Mouse (Mus musculus) cerebellum, adult 18-20 months (tissue): ENCODE measurements around the gene Pcx.
A peak's percentile ranks its signal among the peaks of the same experiment; 100 is the strongest.

Experiments used
- DNase-seq, 2 experiments: peaks; one replicate each; pipeline ENCODE4 v3.0.0; 2021

Gene Pcx

DNA sequence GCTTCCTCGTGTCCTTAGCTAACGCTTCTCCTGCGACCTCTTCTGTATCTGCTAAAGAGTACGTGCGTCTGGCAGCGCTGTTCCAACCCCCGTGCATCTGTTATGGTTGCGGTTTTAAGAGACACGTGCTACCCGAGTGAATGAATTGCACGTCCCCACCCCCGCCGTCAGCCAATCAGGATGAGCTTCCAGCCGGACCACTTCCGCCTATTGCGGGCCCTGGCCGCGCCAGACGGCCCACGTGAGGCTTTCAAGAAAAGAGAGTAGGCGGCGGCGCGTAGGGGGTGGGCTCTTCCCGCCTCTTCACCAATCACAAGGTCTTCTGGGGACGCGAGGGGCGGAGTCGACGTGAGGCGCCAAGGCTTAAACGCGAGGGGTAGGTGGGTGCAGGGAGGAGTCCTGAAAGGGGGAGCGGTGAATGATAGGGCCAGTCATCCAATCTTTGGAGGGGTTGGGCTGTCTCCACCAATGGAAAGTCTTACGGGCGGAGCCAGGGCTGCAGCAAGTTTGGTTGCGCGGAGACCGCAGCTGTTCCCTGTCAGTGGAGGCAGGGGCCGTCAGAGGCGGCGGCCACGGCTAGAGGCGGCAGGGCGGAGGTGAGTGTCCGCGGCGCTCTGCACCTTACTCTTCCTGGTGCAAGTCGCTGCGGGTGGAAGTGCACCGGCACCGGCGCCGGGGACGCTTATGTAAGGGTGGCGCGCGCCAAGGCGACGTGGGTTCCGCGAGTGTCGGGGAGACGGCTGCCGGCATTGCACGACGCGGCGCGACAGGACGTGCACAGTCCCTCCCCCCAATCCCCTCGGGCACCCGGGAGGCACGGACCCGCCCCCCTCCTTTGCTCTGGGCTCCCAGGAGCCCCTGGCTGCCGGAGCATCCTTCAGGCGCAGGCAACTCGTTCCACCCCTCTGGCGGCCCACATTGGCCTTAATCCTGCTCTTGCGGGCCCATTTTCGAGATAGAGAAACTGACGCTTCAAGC lies at the start of gene Pcx:
Pcx (plus strand) TSS at position 487 of the 978 bp plus-strand sequence.
- DNase-seq = peak; percentile 97 to 99

DNA sequence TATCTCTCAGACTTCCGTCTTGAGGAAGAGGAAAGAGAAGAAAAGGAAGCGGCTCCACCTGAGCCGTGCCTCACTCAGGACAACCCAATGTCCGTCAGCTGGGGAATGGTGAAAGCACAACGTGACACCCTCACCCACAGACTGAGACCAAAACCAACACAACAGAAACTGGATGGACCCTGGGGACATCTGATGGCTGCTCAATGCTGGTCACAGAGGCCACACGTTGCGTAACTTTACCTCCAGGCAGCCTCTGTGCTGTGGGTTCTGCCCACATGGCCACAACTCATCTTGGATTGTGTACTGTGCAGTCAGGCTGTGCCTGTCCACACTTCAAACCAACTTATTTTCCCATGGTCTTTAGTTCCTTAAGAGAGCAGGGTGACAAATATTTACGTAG lies 48.3 kb upstream of the Pcx start:
- no peak for DNase-seq

DNA sequence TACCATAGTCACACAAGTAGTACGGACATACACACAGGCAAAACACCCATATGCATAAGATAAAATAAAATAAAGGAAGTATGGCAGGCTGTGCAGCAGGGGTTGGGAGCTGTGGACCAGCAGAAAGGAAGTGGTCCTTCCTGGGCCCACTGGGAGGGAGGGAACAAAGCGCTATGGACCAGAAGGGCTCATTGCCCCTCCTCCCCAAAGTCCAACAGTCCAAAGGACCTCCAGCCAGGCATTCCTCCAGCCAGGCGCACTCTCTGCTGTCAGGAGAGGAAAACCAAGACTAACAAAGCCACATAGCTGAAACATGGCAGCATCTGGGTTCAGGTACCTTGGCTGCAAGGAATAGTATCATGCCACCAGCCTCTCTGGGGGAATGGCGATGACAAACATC lies 45.6 kb upstream of the Pcx start:
- DNase-seq = no peak

DNA sequence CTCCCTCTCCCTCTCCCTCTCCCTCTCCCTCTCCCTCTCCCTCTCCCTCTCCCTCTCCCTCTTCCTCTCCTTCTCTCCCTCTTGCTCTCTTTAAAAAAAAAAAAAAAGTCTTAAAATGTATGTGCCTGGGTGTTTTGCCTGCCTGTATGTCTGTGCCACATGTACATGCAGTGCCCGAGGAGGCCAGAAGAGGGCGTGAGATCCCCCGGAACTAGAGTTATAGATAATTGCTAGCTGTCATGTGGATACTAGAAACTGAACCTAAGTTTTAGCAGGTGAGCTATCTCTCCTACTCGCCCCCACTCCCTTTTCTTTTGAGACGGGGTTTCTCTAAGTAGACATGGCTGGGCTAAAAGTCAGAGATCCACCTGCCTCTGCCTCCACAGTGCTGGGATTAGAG lies 41.9 kb upstream of the Pcx start:
- DNase-seq = peak; percentile 59 to 72

DNA sequence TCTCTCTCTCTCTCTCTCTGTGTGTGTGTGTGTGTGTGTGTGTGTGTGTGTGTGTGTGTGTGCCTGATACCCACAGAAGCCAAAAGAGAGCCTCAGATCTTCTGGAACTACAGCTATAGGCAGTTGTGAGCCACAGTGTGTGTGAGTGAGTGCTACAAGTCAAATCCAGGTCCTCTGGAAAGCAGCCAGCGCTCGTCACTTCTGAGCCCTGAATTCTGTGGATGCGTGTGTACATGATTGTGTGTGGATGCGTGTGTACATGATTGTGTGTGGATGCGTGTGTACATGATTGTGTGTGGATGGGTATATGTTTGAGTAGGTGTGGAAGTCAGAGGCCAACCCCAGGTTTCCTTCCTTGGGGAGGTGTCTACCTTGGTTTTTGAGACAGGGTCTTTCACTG lies 36.7 kb upstream of the Pcx start:
- peak in 1 of 2 experiments; percentile 55 for DNase-seq

DNA sequence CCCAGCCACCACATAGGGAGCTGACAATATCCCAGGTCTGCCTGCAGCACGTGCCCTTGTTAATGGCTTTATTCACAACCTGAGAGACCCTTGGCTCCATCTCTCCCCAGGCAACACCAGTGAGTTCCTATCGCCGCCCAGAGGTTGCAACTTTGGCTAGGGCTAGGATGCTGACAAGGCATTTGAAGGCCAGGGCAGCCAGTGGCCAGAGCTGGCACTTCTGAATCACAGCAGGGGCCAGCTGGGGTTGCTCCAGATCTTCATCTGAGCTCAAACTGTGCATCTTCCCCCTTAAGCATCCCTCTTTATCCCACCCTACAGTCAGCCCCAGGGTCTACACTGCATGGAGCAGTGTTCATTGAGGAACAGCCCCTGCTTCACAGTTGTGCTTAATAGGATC lies 35.5 kb upstream of the Pcx start:
- DNase-seq = no peak

DNA sequence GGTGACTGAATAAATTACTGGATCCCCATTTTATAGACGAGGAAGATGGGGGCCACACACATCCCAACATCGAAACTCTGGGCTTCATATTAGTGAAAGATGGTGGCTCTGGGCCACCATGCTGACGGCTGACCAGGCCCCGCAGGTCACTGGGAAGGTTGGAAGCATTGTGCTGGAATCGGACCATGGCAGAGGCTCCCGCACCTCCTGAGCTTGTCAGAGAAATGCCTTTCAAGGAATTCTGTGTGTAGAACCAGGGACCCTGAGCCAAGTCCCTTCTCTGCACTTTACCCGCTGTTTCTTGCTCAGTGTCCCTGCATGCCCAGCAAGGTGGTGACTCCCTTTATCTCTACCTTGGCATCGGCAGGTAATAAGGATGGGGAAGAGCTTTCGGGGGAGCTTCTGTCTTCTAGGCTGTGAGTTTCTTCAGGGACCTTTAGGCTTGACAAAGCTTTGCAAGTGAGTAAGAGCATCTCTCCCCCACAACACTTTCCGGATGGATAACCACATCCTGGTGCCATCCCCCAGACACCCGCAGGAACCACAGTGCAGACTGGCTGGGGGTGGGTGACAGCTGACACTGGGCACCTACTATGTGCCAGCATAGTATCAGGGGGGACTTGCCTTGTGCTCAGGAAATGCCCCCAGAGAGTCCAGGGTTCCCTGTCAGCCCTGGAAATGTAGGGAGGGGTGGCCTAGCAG lies 34.9 kb upstream of the Pcx start:
- peak in 1 of 2 experiments; percentile 55 for DNase-seq

DNA sequence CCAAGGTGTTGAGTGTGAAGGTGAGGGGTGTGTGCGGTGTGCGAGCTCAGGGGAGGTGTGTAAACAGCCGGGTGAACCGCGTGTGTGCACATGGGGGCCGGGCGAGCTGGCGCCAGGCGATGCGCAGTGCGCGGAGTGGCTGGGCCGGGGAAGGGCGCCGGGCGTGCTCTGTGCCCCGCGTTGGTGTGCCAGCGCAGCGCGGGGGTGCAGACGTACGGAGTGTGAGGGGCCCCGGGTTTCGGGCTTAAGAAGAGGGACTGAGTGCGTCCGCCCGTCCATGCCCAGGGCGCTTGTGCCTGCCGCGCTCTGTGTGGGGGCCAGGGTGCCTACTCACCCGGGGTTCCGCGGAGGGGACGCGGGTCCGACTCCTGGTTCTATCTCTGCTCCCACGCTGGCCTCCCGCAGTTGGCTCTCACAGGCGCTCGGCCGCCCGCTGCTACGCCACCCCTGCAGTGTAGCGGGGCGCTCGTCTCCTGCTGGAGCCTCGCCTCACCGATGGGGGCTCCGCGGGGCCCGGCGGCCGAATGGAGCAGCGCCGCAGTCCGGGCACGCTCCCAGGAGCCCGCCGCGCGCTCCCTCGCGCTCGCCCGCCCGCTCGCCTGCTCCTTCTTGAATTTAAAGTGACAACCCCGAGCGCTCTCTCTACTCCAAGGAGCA lies 33.5 kb upstream of the Pcx start:
- DNase-seq = peak; percentile 77 to 89

DNA sequence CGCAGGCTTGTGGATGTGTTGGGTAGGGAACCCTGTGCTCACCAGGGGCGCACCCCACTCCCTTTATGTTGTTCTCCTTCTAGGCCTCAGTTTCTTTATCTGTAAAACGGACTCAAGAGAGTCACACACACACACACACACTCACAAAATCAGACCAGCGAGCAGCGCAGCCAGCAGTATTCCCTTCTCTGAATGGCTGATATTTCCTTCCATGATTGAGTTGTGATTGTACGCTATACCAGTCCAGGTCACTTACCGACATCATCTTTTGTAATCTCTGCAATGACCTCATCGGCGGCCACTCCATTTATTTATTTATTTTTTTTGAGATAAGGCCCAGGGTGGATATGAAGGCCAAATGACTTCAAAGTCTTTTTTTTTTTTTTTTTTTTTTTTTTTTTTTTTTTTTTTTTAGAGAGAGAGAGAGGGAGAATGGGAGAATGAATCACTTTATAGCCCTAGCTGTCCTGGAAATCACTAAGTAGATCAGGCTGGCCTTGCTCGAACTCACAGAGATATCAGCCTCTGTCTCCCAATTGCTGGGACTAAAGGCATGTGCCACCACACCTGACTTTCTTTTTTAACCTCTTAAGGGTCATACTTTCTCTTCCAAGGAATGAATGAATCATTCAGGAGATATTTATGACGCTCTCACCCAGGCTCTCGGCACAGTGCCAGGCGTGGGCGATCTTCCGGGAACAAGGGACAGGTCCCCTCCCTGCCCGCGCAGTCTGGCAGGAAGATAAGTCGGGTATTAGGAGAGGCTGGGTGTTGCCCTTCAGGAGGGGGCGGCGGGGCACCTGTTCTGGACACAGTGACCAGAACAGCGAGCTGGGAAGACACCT lies 32.7 kb upstream of the Pcx start, which contains the start of gene Syt12:
Syt12 (minus strand) TSS at position 103 of the 845 bp plus-strand sequence.
- DNase-seq = peak; percentile 85 to 89

DNA sequence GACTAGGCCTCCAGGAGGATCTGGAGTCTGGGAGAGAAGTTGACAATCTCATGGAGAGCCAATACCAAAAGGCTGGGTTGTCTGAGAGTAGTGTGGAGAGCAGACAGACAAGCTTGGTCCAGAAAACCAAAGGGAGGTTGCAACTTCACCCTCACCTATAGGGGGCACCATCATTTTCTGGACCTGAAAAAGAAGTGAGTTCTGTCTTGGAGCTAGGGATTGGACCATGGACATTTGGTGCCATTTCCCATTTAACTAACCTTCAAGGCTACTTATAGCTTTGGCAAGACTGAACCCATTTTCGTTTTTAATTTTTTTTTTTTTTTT lies 32.1 kb upstream of the Pcx start:
- DNase-seq = no peak

DNA sequence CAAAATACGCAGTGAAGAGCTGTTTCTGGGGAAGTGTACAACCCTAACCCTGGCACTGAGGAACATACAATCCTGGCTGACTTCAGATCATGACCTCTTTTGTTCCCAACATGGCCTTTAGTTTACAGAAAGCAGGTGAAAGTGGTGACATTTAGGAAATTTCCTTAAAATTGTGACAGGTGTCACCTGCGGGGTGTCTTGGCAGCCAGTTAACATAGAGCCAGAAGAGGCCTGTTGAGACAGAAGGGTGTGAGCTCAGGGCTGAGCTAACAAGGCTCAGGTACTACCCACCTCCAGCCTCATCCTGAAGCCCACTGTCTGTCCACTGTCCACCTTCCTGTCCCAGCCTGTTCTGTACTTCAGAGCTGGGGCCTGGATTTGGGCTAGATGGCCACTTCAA lies 30.2 kb upstream of the Pcx start:
- peak; percentile 74 to 76 for DNase-seq

DNA sequence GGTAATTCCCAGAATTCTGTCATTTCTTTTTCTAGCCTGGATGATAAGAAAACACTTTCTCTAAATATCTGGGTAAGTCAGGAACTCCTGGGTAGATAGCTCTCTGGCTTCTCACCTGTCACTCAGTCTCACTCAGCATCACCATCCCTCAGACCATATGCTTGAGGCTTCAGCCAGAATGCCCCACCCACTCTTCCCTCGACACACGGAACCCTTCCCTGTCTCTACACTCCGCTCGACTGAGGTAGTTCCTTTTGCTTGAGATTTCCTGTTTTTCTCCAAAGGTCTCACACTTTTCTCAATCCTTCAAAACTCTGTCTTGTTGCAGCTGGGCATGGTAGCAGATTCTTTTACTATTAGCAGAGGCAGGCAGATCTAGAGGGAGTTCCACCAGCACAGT lies 28.9 kb upstream of the Pcx start:
- peak; percentile 60 to 75 for DNase-seq

DNA sequence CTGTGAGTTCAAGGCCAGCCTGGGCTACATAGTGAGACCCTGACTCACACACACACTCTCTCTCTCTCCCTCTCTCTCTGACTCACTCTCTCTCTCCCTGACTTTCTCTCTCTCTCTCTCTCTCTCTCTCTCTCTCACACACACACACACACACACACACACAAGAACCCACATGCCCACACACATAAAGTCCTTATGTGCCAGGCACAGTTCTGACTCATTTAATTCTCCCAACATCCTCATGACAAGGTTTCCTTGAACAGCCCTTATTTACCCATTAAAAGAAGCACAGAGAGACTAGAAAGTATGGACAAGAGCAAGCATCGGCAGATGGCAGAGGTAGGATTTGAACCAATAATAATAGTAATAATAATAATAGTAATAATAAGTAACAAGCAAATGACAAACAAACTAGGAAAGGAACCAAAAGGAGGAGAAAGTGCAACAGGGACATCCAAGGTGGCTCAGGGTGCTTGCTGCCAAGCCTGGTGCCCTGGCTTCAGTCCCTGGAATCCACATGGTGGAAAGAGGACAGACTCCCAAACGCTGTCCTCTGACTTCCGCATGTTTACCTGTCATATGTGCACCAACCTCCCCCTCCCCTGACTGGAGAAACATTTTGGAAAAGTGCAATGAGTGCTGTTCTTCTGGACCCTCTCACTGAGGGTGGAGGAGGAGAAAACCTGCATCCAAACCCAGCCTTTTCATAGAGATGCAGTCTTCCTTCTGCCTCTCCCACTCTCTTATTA lies 28.0 kb upstream of the Pcx start:
- peak; percentile 63 to 69 for DNase-seq

DNA sequence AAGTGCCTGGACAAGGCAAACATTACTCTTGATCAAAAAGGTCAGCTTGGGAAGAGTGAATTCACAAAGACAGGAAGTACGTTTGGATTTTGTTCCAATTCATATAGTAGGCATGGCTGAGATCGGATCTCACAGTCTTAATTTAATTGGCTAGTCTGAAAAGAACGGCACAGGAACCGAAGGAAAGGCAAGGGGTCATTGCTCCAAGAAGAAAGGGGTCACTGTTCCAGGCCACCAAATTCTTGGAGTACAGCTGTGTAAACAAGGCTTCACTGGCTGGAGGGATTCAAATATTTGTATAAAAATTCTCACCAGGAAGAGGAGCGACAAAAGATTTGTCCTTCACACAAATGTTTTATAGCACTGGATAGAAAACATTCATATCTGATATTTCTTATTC lies 25.3 kb upstream of the Pcx start:
- DNase-seq = no peak

DNA sequence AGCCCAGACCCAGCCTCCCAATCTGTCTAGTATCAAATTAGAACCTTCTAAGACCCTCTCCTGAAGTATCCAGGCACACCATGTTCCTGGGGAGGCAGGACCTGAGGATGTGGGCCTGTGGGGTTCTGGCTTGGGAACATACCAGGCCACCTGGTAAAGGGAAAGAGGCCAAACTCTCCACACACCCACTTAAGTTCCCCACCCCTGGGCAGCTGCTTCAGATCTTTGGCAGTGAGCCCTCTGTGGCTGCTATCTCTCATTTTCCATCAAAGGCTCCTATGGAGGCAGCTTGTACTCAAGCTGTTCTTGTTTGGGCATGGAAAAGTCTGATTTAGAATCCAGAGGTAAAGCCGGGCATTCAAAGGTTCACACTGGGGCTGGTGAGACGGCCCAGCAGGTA lies 22.4 kb upstream of the Pcx start:
- DNase-seq = no peak

DNA sequence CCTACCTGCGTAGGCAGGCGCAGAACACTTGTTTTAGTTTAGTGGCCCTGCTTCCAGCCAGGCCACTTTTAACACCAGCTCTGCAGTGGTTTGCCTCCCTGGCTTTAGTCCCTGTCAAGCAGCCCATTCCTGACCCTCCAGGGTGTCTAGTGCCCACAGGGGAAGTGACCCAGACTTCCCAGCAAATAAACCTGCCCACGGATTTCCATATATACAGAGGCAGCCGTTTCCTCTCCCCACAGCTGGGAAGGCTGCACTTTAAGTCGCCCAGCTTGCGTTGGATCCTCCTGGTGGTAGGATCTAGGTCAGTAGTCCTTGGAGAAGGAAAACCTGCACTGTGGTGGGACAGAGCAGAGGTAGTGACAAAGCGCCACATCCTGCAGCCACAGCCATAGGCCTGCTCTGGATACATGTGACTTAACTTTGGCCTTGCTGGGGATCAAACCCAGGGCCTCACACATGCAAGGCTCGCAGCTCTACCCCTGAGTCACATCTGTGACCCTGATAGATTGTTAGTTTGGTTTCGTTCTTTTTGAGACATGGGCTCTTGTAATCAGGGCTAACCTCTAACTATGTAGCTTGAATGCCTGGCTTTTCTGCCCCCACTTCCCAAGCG lies 19.1 kb upstream of the Pcx start:
- DNase-seq = no peak

DNA sequence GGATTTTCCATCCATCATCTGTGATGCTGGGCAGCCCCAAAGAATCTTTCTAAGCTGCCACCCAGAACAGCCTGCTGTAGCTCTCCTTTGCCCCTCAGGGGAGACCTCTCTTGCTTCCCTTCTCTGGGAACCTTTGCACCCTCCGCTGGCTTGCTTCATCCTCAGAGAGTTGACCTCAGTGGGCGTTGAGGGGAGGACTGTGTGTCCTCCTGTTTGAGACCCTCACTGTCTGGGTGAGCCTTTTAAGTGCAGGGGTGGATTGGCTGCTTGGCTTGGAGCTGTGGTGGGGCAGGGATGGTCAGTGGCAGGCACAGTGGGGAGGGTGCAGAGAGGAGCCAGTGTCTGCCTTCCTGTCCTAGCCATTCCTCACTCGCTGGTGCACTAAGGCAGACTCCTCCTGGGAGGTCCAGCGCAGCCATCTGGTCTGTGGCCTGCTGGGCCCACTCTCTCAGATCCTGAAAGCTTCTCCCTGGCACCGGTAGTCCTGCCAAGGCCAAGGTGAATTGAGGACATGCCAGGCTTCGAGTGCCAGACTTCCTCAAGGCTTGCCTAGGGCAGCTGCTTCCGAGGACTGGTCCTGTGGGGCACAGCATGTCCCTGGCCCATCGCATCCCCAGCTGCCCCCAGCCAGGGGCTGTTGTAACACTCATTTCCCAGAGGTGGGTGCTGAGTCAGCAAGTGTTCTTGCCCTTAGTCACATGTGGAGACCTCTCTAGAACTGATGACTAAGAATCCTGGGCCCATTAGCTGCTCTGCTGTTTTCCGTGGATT lies 17.6 kb upstream of the Pcx start:
- peak; percentile 93 to 98 for DNase-seq

DNA sequence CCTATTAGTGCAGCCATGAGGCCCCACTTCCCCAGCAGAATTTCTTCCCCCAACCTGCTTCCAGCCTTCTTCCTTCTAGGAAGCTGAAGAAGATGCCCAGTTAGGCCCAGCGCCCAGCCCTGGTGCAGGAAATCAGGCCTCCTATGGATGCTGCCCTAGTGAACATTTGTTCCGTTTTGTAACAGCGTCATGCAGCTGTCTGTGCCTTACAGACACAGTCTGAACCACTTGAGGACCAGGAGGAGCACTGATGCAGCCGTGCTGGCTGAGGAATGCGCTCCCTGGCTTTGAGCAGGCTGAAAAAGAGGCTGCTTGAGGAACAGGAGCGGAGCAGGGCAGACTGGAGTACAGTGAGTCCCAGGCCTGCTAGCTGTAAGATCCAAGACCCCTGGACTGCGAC lies 15.6 kb upstream of the Pcx start:
- DNase-seq = no peak

DNA sequence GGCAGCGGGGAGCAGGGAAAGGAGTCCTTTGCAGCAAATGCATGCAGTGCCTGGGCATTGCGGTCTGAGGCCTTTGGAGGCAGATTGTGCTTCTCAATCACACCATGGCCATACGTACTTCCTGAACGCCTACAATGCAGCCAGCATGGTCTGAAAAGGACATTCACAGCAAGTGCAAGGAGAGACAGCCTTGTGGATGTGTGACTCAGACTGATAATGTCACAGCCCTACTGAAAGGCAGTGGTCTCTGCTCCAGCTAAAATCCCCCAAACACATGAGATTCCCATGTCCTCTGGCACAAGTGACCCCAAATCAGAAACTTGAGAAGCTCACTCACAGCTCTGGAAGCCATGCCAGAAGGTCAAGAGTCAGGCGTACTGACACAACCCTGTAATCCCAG lies 14.5 kb upstream of the Pcx start:
- peak in 1 of 2 experiments; percentile 17 for DNase-seq

DNA sequence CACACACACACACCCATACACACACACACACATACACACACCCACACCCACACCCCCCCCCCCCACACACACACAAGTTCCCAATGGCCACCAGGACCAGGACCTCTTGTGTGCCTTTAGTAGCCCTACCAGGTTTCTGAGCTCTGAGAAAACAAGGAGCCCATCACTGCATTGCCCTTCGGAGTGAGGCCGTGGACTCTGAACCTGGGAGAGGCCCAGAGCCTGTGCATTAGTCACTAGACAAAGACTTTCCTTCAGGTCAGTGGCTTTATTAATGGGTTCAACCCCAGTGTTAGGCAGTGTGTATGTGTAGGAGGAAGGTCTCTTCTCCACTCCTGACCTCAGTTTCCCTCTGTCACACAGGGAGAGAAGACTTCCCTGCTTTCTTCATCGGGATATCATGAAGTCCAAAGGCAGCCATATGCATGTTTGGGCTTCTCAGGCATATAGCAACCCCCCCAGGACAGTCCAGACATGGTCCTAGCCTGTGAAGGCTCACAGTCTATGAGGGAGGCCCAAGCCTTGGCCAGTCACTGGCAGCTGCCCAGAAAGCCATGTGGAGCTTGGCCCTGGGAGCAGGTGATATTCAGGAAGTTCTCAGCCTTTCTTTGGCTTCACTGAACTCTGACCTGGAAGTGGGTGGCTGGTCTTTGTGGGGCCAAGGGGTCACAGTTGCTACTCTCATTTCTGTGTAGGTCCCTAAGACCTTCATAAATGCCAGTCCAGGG lies 13.6 kb upstream of the Pcx start:
- peak; percentile 54 to 60 for DNase-seq
